8 mouse cellular contexts compared by ENCODE assay signal in genomic region chr15:89128382-89129350, GRCm38 (mm10). TPM values are rescaled to one million over a fixed set of nuclear protein-coding genes. Genes with fewer than 3 reads are reported as not detected.
DNase-seq lines count a peak whose midpoint lies in the region; ATAC-seq and TF ChIP-seq lines count a peak whose summit lies in the region.

TSS of gene Hdac10 (minus strand) at chr15:89128700.

- TF ChIP-seq CTCF in lung, embryonic 14.5 days (IDR thresholded peaks at IDR 0.05; ENCODE audit: low read depth), result peak; percentile 95

- peak within 1 kb of the TSS; percentile 51 for H3K4me3 ChIP-seq in lung, embryonic 14.5 days (ENCODE audit: low read depth, low read length)

- peak within 1 kb of the TSS; percentile 57 for H3K9ac ChIP-seq in lung, embryonic 14.5 days

- 0 out of 2 replicates have a peak, but pooled peaks cover 6% of the 10 kb centered on the region for H3K36me3 ChIP-seq in lung, embryonic 14.5 days (ENCODE audit: insufficient read depth)

- peak within 1 kb of the TSS; percentile 71; the same call in 1 of the 2 replicates for H3K27ac ChIP-seq in lung, embryonic 14.5 days (ENCODE audit: low read depth)

- ATAC-seq in lung, embryonic 14.5 days (ENCODE audit: insufficient read depth), result peak; percentile 87
- ATAC-seq in neutrophil, adult 5-6 weeks (ENCODE audit: extremely low read depth, insufficient number of reproducible peaks, low FRiP score, poor library complexity, severe bottlenecking), result peak; percentile 70

- no peaks in the 10 kb centered on the region for H3K9me3 ChIP-seq in lung, embryonic 14.5 days (ENCODE audit: low read depth, low read length)

- 0 out of 2 replicates have a peak, but pooled peaks cover 3% of the 10 kb centered on the region for H3K4me1 ChIP-seq in lung, embryonic 14.5 days (ENCODE audit: insufficient read depth)

- peak; percentile 71 for DNase-seq in MEL-GATA-1-ER (ENCODE audit: extremely low read depth, low read depth)
- DNase-seq in cerebellum, adult 8-10 months, result peak; percentile 95
- DNase-seq in forelimb bud, embryonic 11.5 days (ENCODE audit: low read depth, low spot score), result peak; percentile 83
- DNase-seq in heart, postnatal 4 days, result peak; percentile 86
- DNase-seq in layer of hippocampus, adult 8-10 months (ENCODE audit: low spot score in 2 of 2), result peak; percentile 72 to 86
- peak; percentile 90 for DNase-seq in lung, embryonic 14.5 days
- DNase-seq in thymus, adult 18-20 months, result peak; percentile 55 to 72

- peak within 1 kb of the TSS; percentile 79 for H3K4me2 ChIP-seq in lung, embryonic 14.5 days

- H3K27me3 ChIP-seq in lung, embryonic 14.5 days (ENCODE audit: insufficient read depth, low read length), result no peaks in the 10 kb centered on the region

- 3% methylated on average over 36 of the region's 36 CpGs for WGBS in lung, embryonic 14.5 days

RNA-seq across cellular contexts. Expression of gene Hdac10, which starts in this region (rescaled TPM):
- total RNA-seq in heart, postnatal 4 days (2021), result 1 to 10 TPM; 9.0 to 9.5 TPM
- total RNA-seq in layer of hippocampus, adult 8-10 months (2022), result 10 to 100 TPM; 14.7 to 19.3 (median 15.9) TPM
- polyA plus RNA-seq in lung, embryonic 14.5 days (2014; fragmentation: Nextera tagmentation; extraction: Ambion mirVana), result 18.8 and 19.7 TPM in 2 replicates
- 53.8 and 58.4 TPM in 2 replicates for total RNA-seq in neutrophil, adult 5-6 weeks (2017)

Comparison
In these comparisons a context has a peak if more than half of its experiments do, and no peak if none do; other contexts are left out.
1. Peak in every context shown above with its lines: DNase-seq, ATAC-seq, H3K4me3 ChIP-seq and H3K27ac ChIP-seq.